Mouse (Mus musculus) urinary bladder, postnatal 36 days (tissue): Measurements from ENCODE around the gene Cfap97.
"Not testable (repeated sequence)": the region's sequence is repeated elsewhere in the genome, so short reads cannot be mapped to it uniquely, and the experiment has no call there.

Experiments
- DNase-seq, 2 experiments: peaks; one replicate each; pipeline ENCODE4 v3.0.0; 2022; ENCODE audit warnings: low spot score in 2 of 2, mixed read lengths in 1 of 2

Gene Cfap97

DNA sequence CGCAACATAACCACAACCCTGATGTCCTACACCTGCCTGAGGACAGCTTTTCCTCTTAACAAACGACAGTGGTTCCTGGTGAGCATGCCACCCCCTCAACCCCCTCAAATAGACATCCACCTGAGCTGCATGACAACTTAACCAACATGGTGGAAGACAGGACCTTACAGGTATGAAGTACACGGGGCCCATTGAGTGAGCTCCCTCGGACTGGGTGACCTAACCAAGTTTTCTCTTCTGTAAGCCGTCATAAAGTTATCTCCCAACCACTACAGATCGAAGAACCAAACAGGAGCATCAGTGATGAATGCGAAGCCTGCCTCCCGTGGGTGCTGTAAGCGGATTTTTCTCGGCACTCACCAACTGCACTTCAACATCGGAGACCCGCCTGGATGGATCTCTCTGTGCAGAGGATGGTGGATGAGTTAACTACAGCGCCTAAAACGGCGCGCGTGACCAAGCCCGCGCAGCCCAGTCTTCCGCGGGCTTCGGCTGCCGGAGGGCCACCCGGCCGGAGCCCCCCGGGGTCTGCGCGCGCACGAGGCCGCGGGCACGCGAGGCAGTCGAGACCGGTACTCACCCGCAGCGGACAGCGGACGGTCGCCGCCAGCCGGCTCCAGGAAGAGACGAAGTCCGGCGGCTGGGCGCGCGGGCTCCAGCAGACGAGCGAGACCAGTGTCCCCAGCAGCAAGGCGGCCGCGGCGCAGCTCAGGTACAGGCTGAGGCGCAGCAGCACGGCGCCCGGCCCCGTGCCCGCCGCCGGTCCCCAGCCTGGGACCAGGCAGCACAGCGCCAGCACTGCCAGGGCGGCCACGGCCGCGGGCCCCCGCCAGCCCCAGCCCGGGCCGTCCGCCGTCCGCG, at the start of gene Cfap97:
Gene Cfap97 (plus strand): TSS at position 570 of the 861 bp plus-strand sequence.
- peak; percentile 21 to 25 for DNase-seq

DNA sequence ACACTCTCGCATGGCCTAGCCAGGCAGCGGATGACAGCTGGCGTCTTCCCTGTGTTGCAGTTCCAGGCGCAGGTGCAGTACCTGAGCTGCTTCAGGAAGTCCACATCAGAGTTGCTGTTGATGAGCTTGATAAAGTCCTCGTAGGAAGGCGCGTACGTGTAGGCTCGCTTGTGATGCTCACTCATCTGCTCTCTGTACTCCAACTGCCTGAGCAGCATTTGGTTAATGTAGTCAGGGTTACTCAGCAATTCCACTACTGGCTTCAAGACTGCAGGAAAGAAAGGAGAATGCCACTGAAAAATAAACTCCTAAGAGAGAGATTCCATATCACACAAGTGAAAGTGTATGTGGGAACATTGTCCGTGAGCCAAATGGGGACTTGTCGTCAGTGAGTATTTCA, 48.1 kb upstream of the Cfap97 start:
- DNase-seq, result no peak

DNA sequence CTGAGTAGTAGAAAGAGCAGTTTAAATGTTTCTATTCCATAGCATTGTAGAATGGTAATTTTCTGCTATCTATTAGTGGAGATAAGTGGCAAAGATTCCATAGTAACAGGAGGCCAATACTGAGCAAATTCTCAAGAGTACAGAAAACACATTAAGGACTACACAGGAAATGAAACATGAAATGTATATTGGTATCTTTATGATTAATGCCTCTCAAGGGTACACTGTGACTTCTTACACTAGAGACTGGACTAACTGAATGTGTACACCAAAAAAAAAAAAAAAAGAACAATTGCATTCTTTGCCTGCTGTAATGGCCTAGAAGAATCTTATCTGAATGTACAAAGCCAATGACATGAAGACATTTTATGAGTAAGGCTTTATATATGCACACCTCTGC, 43.9 kb upstream of the Cfap97 start:
- DNase-seq, result no peak

GRCm38 (mm10) chr8:46113421-46114170, 38.0 kb upstream of the Cfap97 start:
- DNase-seq, result not testable (repeated sequence)

GRCm38 (mm10) chr8:46117172-46117571, 34.4 kb upstream of the Cfap97 start:
- no peak for DNase-seq

GRCm38 (mm10) chr8:46119176-46119575, 32.4 kb upstream of the Cfap97 start:
- no peak for DNase-seq

DNA sequence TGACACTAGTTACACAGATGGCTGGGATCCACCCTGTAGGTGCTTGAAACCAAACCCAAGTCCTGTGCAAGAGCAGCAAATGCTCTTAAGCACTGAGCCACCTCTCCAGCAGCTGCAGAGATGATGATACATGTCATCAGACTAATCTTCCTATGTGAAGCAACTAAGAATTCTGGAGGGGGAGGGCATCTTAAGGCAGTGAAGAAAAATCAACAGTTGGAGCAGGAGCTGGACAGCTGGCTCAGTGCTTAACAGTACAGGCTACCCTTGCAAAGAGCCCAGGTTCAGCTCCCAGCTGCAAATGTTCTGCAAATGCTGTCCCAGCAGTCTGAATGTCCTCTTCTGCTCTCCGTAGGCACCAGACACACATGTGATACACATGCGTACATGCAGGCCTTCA, 29.1 kb upstream of the Cfap97 start:
- no peak for DNase-seq

DNA sequence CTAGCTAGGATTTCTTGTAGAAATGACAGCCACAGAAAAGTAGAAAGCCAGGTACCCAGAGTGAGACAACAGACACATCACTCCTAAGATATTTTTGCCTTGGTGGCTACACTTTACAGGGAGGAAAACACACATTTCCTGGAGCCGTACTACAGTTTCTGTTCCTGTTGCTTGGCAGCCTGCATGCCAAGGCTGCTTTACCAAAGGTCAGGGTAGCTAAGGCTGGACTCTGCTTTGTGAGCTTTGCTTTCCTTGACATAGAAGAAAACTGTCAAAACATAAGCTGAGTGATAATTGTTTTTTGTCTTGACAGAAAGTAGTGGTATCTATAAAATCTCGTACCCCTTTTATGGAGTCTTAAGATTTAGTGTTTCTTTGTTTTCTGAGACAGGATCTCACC, 21.1 kb upstream of the Cfap97 start:
- no peak for DNase-seq

DNA sequence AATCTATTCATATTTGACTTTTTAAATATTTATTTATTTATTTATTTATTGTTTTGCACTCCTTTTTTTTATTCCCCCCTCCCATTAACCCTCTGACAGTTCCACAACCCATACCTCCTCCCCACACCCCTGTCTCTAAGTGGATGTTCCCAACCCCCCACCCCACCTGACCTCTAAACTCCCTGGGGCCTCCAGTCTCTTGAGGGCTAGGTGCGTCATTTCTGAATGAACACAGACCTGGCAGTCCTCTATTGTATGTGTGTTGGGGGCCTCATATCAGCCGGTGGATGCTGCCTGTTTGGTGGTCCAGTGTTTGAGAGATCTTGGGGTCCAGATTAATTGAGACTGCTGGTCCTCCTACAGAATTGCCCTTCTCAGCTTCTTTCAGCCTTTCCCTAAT, 16.0 kb upstream of the Cfap97 start:
- DNase-seq, result not testable (repeated sequence)

- no peak for DNase-seq
Measured at GRCm38 (mm10) chr8:46137336-46137735, 14.2 kb upstream of the Cfap97 start.

- no peak for DNase-seq
Measured at GRCm38 (mm10) chr8:46137843-46138596, 13.6 kb upstream of the Cfap97 start.

- DNase-seq, result peak in 1 of 2 experiments; percentile 10
Measured at GRCm38 (mm10) chr8:46140376-46141120, 11.0 kb upstream of the Cfap97 start.

DNA sequence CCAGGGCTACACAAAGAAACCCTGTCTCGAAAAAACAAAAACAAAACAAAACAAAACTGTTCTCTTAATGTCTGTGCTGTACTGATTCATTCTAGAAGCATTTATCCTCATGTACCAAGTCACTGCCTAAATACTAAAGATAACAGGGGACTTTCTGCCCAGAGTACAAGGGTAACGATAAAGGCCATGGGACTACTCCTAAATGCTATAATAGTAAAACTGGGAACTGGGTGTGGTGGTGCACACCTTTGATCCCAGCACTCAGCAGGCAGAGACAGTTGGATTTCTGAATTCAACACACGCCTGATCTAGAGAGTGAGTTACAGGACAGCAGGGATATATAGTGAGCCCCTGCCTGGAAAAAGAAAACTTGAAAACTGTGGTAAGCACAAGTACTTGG, 9.9 kb upstream of the Cfap97 start:
- no peak for DNase-seq

- DNase-seq, result no peak
Measured at GRCm38 (mm10) chr8:46142498-46143081, 9.0 kb upstream of the Cfap97 start.

DNA sequence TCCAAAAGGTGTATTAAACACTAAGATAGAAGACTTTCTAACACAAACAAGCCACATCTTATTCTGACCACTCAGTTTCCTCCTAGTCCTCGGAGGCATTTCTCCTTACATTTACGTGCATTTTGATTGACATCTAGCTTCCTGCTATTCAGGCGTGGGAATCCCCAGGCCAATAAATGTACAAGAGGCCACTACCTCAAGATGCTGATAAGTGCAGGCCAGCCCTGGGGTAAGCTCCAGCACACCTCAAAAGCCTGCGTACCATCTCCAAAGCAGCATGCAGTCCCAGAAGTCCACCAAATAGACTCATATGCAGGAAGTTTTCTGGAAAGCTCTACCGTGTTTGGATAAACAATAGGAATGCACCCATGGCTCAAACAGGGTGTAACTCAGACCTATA, 8.1 kb upstream of the Cfap97 start:
- no peak for DNase-seq

DNA sequence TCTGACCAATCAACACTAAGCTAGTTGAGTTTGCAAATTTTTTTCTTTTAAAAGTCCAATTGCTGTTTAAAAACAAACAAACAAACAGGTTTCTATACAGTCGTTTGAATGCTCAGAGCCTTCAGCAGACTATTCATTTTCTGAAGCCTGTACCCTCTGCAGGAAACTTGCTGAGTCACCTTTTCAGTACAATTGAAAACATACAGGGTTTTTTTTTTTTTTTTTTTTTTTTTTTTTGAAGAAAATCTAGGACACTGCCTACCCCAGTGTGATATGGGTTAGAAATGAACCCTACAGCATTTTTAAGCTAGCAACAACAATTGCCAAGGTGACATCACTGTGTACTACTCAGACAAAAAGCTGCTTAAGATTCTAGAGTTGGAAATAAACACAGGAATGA, 7.6 kb upstream of the Cfap97 start:
- no peak for DNase-seq

- DNase-seq, result no peak
Measured at GRCm38 (mm10) chr8:46146173-46146572, 5.4 kb upstream of the Cfap97 start.

GRCm38 (mm10) chr8:46149306-46149705, 2.3 kb upstream of the Cfap97 start:
- DNase-seq, result no peak

GRCm38 (mm10) chr8:46149782-46150181, 1.8 kb upstream of the Cfap97 start:
- DNase-seq, result no peak

- peak; percentile 79 to 83 for DNase-seq
Measured at GRCm38 (mm10) chr8:46152064-46153031, 777 bp downstream of the Cfap97 start, which contains the start of gene Snx25. Gene Snx25, minus strand, starts transcription at chr8:46152159.
